Mouse (Mus musculus) cerebellum, adult 2 months (tissue): Measurements from ENCODE around the gene Moap1. TPM values are rescaled to one million over a fixed set of nuclear protein-coding genes. Genes with fewer than 3 reads are reported as not detected.

Experiments
- DNase-seq, 2 experiments: peaks; one replicate each; pipeline ENCODE4 v3.0.0; 2021
- H3K27ac ChIP-seq: fragments of 200-500 bp; 2 replicates; pipeline ENCODE4 v1.5.1; 2012; ENCODE audit warnings: low read length, control low read depth, inconsistent platforms; ENCODE audit not compliant: insufficient read depth
- H3K27me3 ChIP-seq: fragments of 200-500 bp; 2 replicates; pipeline ENCODE4 v1.6.1; 2012; ENCODE audit warnings: inconsistent platforms, mild to moderate bottlenecking, low read length, moderate library complexity; ENCODE audit not compliant: control insufficient read depth, insufficient read depth
- H3K4me1 ChIP-seq: fragments of 200-500 bp; 2 replicates; pipeline ENCODE4 v1.6.1; 2011; ENCODE audit warnings: low read length; ENCODE audit not compliant: control insufficient read depth, insufficient read depth
- H3K4me3 ChIP-seq: fragments of 200-500 bp; replicated peaks from 2 replicates; pipeline ENCODE3; 2011; ENCODE audit warnings: mild to moderate bottlenecking, low read depth, low read length, control low read depth; ENCODE audit not compliant: insufficient read depth
- CTCF ChIP-seq: fragments of 200-500 bp; IDR thresholded peaks from 2 replicates; pipeline ENCODE4 v1.5.1; 2011; ENCODE audit warnings: low read depth, mild to moderate bottlenecking, control low read depth, low read length, moderate library complexity, borderline replicate concordance; ENCODE audit not compliant: insufficient read depth
- POLR2A ChIP-seq: fragments of 200-500 bp; IDR thresholded peaks from 2 replicates; pipeline ENCODE4 v1.6.1; 2011; ENCODE audit warnings: low read length, control low read depth, borderline replicate concordance; ENCODE audit not compliant: insufficient read depth
- WGBS: fragments of 180-500 bp; shearing (Covaris S2); methylation state at CpG from one replicate; pipeline ENCODE4 v1.1.7; 2018; 5-methylcytosine and 5-hydroxymethylcytosine counted together
- polyA plus RNA-seq: library from polyadenylated mRNA; depleted of rRNA; stranded (reverse); fragments of >200 nt; gene quantifications from 2 replicates; pipeline ENCODE4 v1.2.3, GENCODE M21; 2012

Moap1 gene
- polyA plus RNA-seq, 1 experiment = 11.9 TPM

- Histone ChIP-seq H3K27me3 (no peaks in the 10 kb centered on the region), H3K4me3 (no peak overlapping the region), H3K4me1 (no peaks in the 10 kb centered on the region; the same call in 1 of the 2 replicates), H3K27ac (no peak overlapping the region)
- DNase-seq = peak; percentile 25 to 36
- WGBS = 60% methylated on average over 3 of the region's 3 CpGs
- TF ChIP-seq CTCF (peak; percentile 34; the same call in 1 of the 2 replicates), POLR2A (no peak)
These were observed 3.2 kb downstream of the Moap1 start for GRCm38 (mm10) chr12:102740285-102740684.

GRCm38 (mm10) chr12:102739096-102739495 is 4.4 kb downstream of the Moap1 start:
- no peak for TF ChIP-seq CTCF
- Histone ChIP-seq H3K4me3 (no peak overlapping the region), H3K4me1 (no peaks in the 10 kb centered on the region; the same call in 1 of the 2 replicates), H3K27ac (no peak overlapping the region), H3K27me3 (no peaks in the 10 kb centered on the region)
- WGBS = 64% methylated on average over 5 of the region's 5 CpGs
- no peak for DNase-seq

GRCm38 (mm10) chr12:102733381-102733780 is 10.1 kb downstream of the Moap1 start:
- no peaks in the 10 kb centered on the region for H3K4me1 ChIP-seq
- no peaks in the 10 kb centered on the region for H3K27me3 ChIP-seq
- H3K27ac ChIP-seq = no peak overlapping the region
- DNase-seq = peak in 1 of 2 experiments; percentile 38
- 20% methylated on average over 4 of the region's 5 CpGs for WGBS
- TF ChIP-seq CTCF (peak; percentile 59), POLR2A (no peak)
- H3K4me3 ChIP-seq = no peak overlapping the region

GRCm38 (mm10) chr12:102730798-102731619 is 12.5 kb downstream of the Moap1 start:
- 40% methylated on average over 16 of the region's 16 CpGs for WGBS
- peak overlapping the region; percentile 46 for H3K4me3 ChIP-seq
- no peak for DNase-seq
- no peak for TF ChIP-seq POLR2A
- TF ChIP-seq CTCF = no peak
- H3K27me3 ChIP-seq = no peaks in the 10 kb centered on the region
- H3K4me1 ChIP-seq = no peaks in the 10 kb centered on the region
- no peak overlapping the region for H3K27ac ChIP-seq

- 0 out of 2 replicates have a peak, but pooled peaks have one; percentile 21 for TF ChIP-seq POLR2A
- no peak for TF ChIP-seq CTCF
- H3K4me1 ChIP-seq = no peaks in the 10 kb centered on the region
- H3K27me3 ChIP-seq = no peaks in the 10 kb centered on the region
- WGBS = 42% methylated on average over 26 of the region's 26 CpGs
- DNase-seq = peak; percentile 74 to 85
- H3K4me3 ChIP-seq = peak overlapping the region; percentile 46
- H3K27ac ChIP-seq = no peak overlapping the region
These were observed 13.3 kb downstream of the Moap1 start for GRCm38 (mm10) chr12:102729855-102730797.

GRCm38 (mm10) chr12:102725761-102726175 is 17.7 kb downstream of the Moap1 start:
- TF ChIP-seq CTCF = no peak
- no peak for TF ChIP-seq POLR2A
- peak; percentile 14 to 38 for DNase-seq
- H3K4me1 ChIP-seq = no peaks in the 10 kb centered on the region
- no peak overlapping the region for H3K27ac ChIP-seq
- no peaks in the 10 kb centered on the region for H3K27me3 ChIP-seq
- no peak overlapping the region for H3K4me3 ChIP-seq
- WGBS = 30% methylated on average over 7 of the region's 7 CpGs

GRCm38 (mm10) chr12:102725146-102725545 is 18.3 kb downstream of the Moap1 start:
- no peak for DNase-seq
- 87% methylated on average over 6 of the region's 6 CpGs for whole genome bisulfite sequencing
- no peaks in the 10 kb centered on the region for H3K4me1 ChIP-seq

GRCm38 (mm10) chr12:102723861-102724260 is 19.6 kb downstream of the Moap1 start:
- DNase-seq = no peak
- Histone ChIP-seq H3K4me1 (no peaks in the 10 kb centered on the region), H3K27ac (no peak overlapping the region), H3K4me3 (no peak overlapping the region), H3K27me3 (no peaks in the 10 kb centered on the region)
- TF ChIP-seq POLR2A (no peak), CTCF (no peak)
- WGBS = 77% methylated on average over 6 of the region's 6 CpGs

More at GRCm38 (mm10) chr12:102725146-102725545, 18.3 kb downstream of the Moap1 start:
- H3K4me3 ChIP-seq = no peak overlapping the region
- no peaks in the 10 kb centered on the region for H3K27me3 ChIP-seq
- TF ChIP-seq POLR2A (no peak), CTCF (no peak)
- no peak overlapping the region for H3K27ac ChIP-seq
